Mouse (Mus musculus) megakaryocyte, embryonic 14.5 days (primary cell): ENCODE measurements around the gene Kifc1.
"Not testable (repeated sequence)": the region's sequence is repeated elsewhere in the genome, so short reads cannot be mapped to it uniquely, and the experiment has no call there.

Experiments
- FLI1 ChIP-seq: IDR thresholded peaks from 2 replicates; pipeline ENCODE4 v1.6.1; 2012; ENCODE audit warnings: low read length, inconsistent platforms, mixed read lengths
- GATA1 ChIP-seq: IDR thresholded peaks from 3 replicates; pipeline ENCODE4 v1.6.1; 2012; ENCODE audit warnings: mixed read lengths, low read length, inconsistent platforms, borderline replicate concordance

- TF ChIP-seq GATA1, FLI1: not testable (repeated sequence)
Observed at GRCm38 (mm10) chr17:33887802-33888201, 2.7 kb downstream of the Kifc1 start.
